Comparison of ENCODE assay signal across 16 mouse cellular contexts in the genomic region with DNA sequence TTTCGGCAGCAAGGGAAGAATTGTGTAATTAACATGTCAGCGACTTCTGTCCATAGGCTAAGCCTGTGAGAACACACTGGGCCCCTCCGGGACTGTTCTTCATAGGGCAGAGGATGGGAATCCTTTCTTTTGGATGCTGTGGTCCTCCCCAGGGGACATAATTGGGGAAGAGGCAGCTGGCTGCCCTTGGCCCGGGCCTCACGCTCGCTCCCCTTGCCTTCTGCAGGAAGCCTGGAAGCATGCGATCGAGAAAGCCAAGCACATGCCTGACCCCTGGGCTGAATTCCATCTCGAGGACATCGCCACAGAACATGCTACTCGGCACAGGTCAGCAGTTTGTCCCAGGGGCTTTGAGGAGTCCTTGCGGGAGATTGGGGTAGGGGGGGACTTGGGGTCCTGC. TPM values are rescaled to one million over a fixed set of nuclear protein-coding genes. Genes with fewer than 3 reads are reported as not detected.
DNase-seq lines count a peak whose midpoint lies in the region; ATAC-seq lines count a peak whose summit lies in the region.
"Had no signal": no experiment of that assay in that cellular context is flagged by ENCODE, and none has a peak within 500 bp of the region (broad histone marks: within the 10 kb centered on the region; RNA-seq: fewer than 3 reads in every experiment).

No protein-coding gene starts in this region.

- ATAC-seq in heart, embryonic 12.5 days (ENCODE audit: insufficient number of reproducible peaks, low FRiP score) = no peak
- no peak for ATAC-seq in liver, embryonic 13.5 days (ENCODE audit: low read depth)
- ATAC-seq: intestine, postnatal 0 days; midbrain, embryonic 16.5 days; Patski had no signal

- peaks cover 40% of the 10 kb centered on the region for H3K4me1 ChIP-seq in heart, embryonic 12.5 days (replicated peaks)
- peaks cover 96% of the 10 kb centered on the region for H3K4me1 ChIP-seq in liver, embryonic 13.5 days (replicated peaks)

- no peak overlapping the region for H3K27ac ChIP-seq in heart, embryonic 12.5 days (ENCODE audit: poor library complexity, severe bottlenecking)
- peak overlapping the region; percentile 99 for H3K27ac ChIP-seq in liver, embryonic 13.5 days
- H3K27ac ChIP-seq: embryonic facial prominence, embryonic 15.5 days; hindbrain, embryonic 14.5 days had no signal

- no peaks in the 10 kb centered on the region for H3K36me3 ChIP-seq in heart, embryonic 12.5 days
- H3K36me3 ChIP-seq in liver, embryonic 13.5 days = peaks cover 62% of the 10 kb centered on the region

- intact Hi-C loops in heart, postnatal 10 days (cut with DNase I) = loop anchor here (5.0 kb wide), 1 partner anchor 36 kb away; no protein-coding TSS in a partner anchor

- no peak overlapping the region for H3K4me2 ChIP-seq in heart, embryonic 12.5 days
- no peak overlapping the region for H3K4me2 ChIP-seq in liver, embryonic 13.5 days
- H3K4me2 ChIP-seq: embryonic facial prominence, embryonic 15.5 days; hindbrain, embryonic 14.5 days had no signal

- peak; percentile 24 for DNase-seq in heart, adult 8-10 months (ENCODE audit: low spot score)
- no peak for DNase-seq in liver, embryonic 13.5 days
- no peak for DNase-seq in liver
- peak; percentile 26 for DNase-seq in heart, postnatal 10 days
- DNase-seq in spleen, postnatal 10 days (ENCODE audit: low spot score in 2 of 2) = no peak
- DNase-seq in T-cell, adult 2 months (ENCODE audit: low spot score) = no peak
- DNase-seq: cerebellum, adult 9-10 months; left cerebral cortex, postnatal 4 days; lung, adult 18-20 months; thymus, adult 2 months had no signal

- no peaks in the 10 kb centered on the region for H3K27me3 ChIP-seq in heart, embryonic 12.5 days (replicated peaks)
- H3K27me3 ChIP-seq in liver, embryonic 13.5 days = no peaks in the 10 kb centered on the region
- H3K27me3 ChIP-seq: embryonic facial prominence, embryonic 15.5 days; Patski had no signal

- H3K4me3 ChIP-seq in heart, embryonic 12.5 days = no peak overlapping the region
- no peak overlapping the region for H3K4me3 ChIP-seq in liver, embryonic 13.5 days (replicated peaks)
- H3K4me3 ChIP-seq: embryonic facial prominence, embryonic 15.5 days had no signal

- no peak overlapping the region for H3K9ac ChIP-seq in heart, embryonic 12.5 days
- peak overlapping the region; percentile 20; the same call in 1 of the 2 replicates for H3K9ac ChIP-seq in liver, embryonic 13.5 days
- H3K9ac ChIP-seq: embryonic facial prominence, embryonic 15.5 days; hindbrain, embryonic 14.5 days had no signal

- WGBS in heart, embryonic 12.5 days = 83% methylated on average over 12 of the region's 12 CpGs
- 89% methylated on average over 12 of the region's 12 CpGs for WGBS in liver, embryonic 13.5 days (ENCODE audit: insufficient replicate concordance)

- H3K9me3 ChIP-seq in heart, embryonic 12.5 days (replicated peaks) = no peaks in the 10 kb centered on the region
- no peaks in the 10 kb centered on the region for H3K9me3 ChIP-seq in liver, embryonic 13.5 days (replicated peaks)
- H3K9me3 ChIP-seq: embryonic facial prominence, embryonic 15.5 days had no signal

RNA-seq across cellular contexts. Expression of gene Eef2k, which starts 30.5 kb away (rescaled TPM):
- total RNA-seq in heart, adult 8-10 months (2022) = 10 to 100 TPM; 23.0 to 42.1 (median 30.7) TPM
- polyA plus RNA-seq in heart, embryonic 12.5 days (2016; fragmentation: Nextera tagmentation; extraction: Ambion mirVana) = 14.9 and 17.1 TPM in 2 replicates
- polyA plus RNA-seq in liver, embryonic 13.5 days (2015; fragmentation: Nextera tagmentation; extraction: Ambion mirVana) = 42.2 and 44.2 TPM in 2 replicates
- total RNA-seq in heart, postnatal 10 days (2021) = 10 to 100 TPM; 37.0 to 37.2 TPM

RNA-seq across cellular contexts. Expression of gene Polr3e, which starts 44.5 kb away (rescaled TPM):
- 1 to 10 TPM; 7.9 to 9.5 (median 8.6) TPM for total RNA-seq in heart, adult 8-10 months (2022)
- 24.4 and 25.9 TPM in 2 replicates for polyA plus RNA-seq in heart, embryonic 12.5 days (2016; fragmentation: Nextera tagmentation; extraction: Ambion mirVana)
- 19.3 and 21.1 TPM in 2 replicates for polyA plus RNA-seq in liver, embryonic 13.5 days (2015; fragmentation: Nextera tagmentation; extraction: Ambion mirVana)
- total RNA-seq in heart, postnatal 10 days (2021) = 10 to 100 TPM; 15.1 to 15.4 TPM

Comparison
In these comparisons a context has a peak if more than half of its experiments do, and no peak if none do; other contexts are left out.
1. DNase-seq: peak in heart, adult 8-10 months (single experiment) and heart, postnatal 10 days (2 of 2); none in liver, embryonic 13.5 days (single experiment), liver (single experiment), spleen, postnatal 10 days (0 of 2) and T-cell, adult 2 months (single experiment).